Mouse (Mus musculus): ENCODE results near the gene Atxn1. TPM values are rescaled to one million over a fixed set of nuclear protein-coding genes. Genes with fewer than 3 reads are reported as not detected.

The Atxn1 gene
- 13.1 and 19.8 TPM in 2 replicates for total RNA-seq (2017)

DNA sequence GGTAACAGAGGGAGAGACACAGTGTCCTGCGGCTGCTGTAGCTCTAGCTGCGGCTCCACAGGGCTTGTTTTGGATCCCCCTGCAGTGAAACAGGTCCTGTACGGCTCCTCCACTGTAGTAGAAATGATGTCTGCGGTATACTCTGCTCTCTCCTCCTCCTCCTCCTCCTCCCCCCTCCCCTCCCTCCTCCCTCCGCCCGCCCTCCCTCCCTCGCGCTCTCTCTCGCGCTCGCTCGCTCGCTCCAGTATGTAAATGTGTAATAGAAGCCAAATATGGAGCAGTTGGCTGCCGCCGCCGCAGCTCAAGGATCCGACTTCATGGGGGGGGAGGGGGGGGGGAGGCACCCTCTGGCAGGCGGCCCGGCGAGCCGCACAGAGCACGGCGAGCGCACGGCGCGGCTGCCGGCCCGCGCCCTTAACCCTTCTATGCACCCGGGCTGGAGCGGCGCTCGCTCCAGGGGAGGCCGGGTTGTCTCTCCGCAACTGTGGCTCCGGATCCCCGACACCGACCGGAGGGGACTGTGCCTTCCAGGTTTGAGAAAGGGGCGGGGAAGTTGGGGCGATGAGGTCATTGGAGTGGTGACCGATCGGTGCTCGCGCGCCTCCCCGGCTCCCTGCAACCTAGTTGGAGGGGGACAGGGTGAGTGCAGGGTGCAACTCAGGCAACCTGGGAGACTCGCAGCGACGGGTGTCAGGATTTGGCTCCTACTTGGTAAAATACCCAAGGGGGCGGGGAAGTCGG is at the start of gene Atxn1:
Gene Atxn1, minus strand, starts transcription at position 156 of the 741 bp plus-strand sequence.
- peak; percentile 51 to 64 for ATAC-seq (replicated peaks in 1 of 2; ENCODE audit: insufficient read depth in 1 of 2, low FRiP score in 2 of 2, low TSS enrichment in 1 of 2, low read depth in 1 of 2, poor library complexity in 2 of 2, severe bottlenecking in 2 of 2)

- ATAC-seq (replicated peaks in 1 of 2; ENCODE audit: insufficient read depth in 1 of 2, low FRiP score in 2 of 2, low TSS enrichment in 1 of 2, low read depth in 1 of 2, poor library complexity in 2 of 2, severe bottlenecking in 2 of 2) = no peak
These were observed 46.4 kb upstream of the Atxn1 start for GRCm38 (mm10) chr13:46011232-46011631.

- ATAC-seq (replicated peaks in 1 of 2; ENCODE audit: insufficient read depth in 1 of 2, low FRiP score in 2 of 2, low TSS enrichment in 1 of 2, low read depth in 1 of 2, poor library complexity in 2 of 2, severe bottlenecking in 2 of 2) = no peak
These were observed 45.3 kb upstream of the Atxn1 start for GRCm38 (mm10) chr13:46010075-46010474.

DNA sequence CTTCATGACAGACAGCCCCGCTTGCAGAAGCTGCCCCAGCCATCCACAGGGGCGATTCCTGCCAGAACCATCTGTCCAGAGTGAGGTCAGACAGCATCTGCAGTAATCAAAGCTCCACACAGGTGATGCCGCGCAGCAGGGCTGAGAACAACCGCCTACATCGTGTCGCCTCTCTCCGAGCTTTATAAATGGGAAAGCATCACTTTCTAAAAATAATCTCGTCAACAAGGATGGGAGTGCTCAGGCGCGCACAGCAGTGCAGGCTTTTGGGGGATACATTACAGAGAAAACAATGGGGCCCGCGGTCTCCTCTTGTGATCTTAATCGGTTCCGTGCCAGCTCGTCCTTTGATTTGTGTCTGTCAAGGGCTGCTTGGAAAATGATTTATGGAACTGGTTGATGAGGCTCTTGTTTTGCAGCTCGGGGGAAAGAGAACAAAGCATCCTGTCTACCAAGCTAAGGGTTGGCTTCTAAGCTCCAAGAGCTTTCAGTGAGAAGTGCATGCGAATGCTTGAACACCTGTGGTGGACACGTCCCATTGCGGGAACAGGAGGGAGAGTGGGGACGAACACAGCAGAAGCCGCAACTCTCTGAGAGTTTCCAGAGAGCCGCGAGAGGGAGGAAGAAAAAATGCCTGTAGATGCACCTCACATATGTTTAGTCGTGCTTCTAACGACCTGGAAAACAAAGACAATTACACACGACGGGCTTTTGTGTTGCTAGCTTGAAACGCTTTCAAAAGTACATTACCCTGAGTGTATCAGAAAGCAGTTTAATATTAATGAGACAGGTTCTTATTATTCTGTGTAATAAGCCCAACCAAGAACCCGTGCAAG is 44.2 kb upstream of the Atxn1 start:
- no peak for ATAC-seq (replicated peaks in 1 of 2; ENCODE audit: insufficient read depth in 1 of 2, low FRiP score in 2 of 2, low TSS enrichment in 1 of 2, low read depth in 1 of 2, poor library complexity in 2 of 2, severe bottlenecking in 2 of 2)

DNA sequence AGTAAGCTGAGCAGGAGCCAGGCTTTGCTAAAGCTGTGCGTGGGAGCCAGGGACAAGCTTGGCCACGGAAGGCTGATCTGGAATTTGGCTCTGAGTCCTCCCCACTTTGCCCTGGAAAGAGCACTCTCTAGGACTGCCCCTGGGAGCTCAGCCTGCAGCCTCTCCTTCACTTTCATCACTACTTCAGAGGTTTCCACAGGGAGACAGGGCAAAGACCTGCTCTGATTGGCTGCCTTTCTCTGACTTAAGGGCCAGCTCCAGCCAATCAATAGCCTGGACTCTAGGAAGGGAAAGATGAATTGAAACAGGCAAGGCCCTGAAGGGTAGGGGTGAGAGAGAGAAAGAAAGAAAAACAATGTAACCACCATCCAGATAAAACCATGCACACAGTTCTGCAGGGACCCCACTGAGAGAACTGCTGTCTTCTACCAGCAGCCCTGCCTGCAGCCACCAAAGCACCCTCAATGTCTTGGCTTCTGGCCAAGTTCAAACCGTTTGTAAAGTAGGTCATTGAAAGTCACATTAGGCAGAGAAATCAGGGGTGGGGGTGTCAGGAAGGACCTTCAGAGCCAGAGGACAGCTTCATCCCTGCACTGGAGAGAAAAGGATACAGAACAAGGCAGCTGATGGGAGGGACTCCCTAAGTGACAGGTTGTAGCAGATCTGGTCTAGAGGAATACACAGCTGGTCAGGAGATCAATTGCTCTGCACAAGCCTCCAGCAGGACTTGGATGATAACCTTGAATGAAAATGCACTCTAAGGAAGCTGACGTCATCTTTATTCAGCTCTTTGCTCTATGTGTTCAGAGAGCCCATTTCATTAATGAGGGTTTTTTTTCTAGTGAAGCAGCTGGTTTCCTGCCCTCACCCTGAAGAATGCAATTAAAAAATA is 41.6 kb upstream of the Atxn1 start:
- ATAC-seq (replicated peaks in 1 of 2; ENCODE audit: insufficient read depth in 1 of 2, low FRiP score in 2 of 2, low TSS enrichment in 1 of 2, low read depth in 1 of 2, poor library complexity in 2 of 2, severe bottlenecking in 2 of 2) = no peak

DNA sequence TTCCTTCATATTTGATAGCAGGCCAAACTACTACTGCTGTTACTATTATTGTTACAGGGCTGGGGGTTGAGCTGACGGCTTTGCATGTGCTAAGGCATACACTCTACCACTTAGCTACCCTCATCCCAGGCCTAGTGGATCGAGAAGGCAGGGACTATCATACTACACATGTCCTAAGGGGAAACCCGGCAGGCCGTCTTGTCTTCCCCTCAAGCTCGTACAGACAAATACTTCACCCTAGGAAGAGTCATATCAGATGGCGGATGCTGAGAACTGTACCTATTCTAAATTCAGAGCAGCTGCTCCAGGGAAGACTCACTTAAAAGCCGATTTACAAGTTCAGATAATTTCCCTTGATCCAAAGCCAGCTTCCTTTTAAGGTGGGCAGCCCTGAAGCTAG is 40.8 kb upstream of the Atxn1 start:
- no peak for ATAC-seq (replicated peaks in 1 of 2; ENCODE audit: insufficient read depth in 1 of 2, low FRiP score in 2 of 2, low TSS enrichment in 1 of 2, low read depth in 1 of 2, poor library complexity in 2 of 2, severe bottlenecking in 2 of 2)

DNA sequence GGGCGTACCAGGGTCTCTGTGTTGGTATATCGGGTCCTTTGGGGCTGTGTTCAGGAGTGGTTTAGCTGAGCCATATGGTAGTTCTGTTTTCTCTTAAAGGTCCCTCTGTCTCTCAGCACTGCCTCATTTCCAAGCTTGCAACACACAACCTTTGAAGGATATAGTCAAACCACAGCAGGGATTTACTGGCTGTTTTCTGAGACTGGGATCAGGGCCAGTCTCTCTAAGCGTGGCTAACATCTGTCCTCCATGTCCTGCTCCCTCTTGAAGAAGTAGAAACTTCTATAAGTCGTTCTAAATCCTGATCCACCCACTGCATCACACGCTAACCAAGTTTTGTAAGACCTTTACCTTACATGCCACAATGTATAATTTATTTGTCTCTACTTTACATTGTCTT is 36.5 kb upstream of the Atxn1 start:
- no peak for ATAC-seq (replicated peaks in 1 of 2; ENCODE audit: insufficient read depth in 1 of 2, low FRiP score in 2 of 2, low TSS enrichment in 1 of 2, low read depth in 1 of 2, poor library complexity in 2 of 2, severe bottlenecking in 2 of 2)

DNA sequence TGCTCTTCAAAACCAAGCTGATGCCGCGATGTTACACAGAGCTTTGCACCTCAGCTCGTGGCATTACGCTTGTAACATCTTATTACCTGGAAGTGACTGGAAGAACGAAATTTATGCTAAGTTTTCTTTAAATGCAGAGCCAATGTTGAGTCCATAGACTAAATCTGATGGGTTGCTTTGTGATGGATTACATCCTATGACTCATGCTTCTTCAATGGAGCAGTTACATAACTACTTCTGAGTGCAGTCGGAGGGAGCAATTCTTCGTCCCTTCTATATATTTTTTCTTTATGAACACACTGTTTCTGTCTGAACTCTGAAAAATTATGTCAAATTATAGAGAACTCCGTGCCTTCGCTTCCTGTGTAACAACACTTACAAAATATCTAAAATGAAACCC is 28.1 kb upstream of the Atxn1 start:
- ATAC-seq (replicated peaks in 1 of 2; ENCODE audit: insufficient read depth in 1 of 2, low FRiP score in 2 of 2, low TSS enrichment in 1 of 2, low read depth in 1 of 2, poor library complexity in 2 of 2, severe bottlenecking in 2 of 2) = no peak

DNA sequence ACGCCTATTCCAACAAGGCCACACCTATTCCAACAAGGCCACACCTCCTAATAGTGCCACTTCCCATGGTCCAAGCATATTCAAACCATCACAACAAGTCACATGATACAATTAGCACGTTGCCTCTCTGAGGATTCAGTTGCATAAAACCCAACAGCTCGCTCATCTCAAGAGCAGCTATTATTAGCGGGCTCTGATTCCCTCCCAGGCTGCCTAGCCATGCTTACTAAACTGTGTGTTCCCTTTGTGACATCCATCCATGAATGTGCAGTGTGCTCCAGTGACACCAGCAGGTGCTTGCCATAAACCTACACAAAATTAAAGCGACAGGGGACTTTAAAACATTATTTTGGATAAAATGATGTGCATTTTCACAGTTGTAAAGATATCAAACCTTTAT is 25.7 kb upstream of the Atxn1 start:
- ATAC-seq (replicated peaks in 1 of 2; ENCODE audit: insufficient read depth in 1 of 2, low FRiP score in 2 of 2, low TSS enrichment in 1 of 2, low read depth in 1 of 2, poor library complexity in 2 of 2, severe bottlenecking in 2 of 2) = no peak

GRCm38 (mm10) chr13:45979246-45979645 is 14.4 kb upstream of the Atxn1 start:
- no peak for ATAC-seq (replicated peaks in 1 of 2; ENCODE audit: insufficient read depth in 1 of 2, low FRiP score in 2 of 2, low TSS enrichment in 1 of 2, low read depth in 1 of 2, poor library complexity in 2 of 2, severe bottlenecking in 2 of 2)

DNA sequence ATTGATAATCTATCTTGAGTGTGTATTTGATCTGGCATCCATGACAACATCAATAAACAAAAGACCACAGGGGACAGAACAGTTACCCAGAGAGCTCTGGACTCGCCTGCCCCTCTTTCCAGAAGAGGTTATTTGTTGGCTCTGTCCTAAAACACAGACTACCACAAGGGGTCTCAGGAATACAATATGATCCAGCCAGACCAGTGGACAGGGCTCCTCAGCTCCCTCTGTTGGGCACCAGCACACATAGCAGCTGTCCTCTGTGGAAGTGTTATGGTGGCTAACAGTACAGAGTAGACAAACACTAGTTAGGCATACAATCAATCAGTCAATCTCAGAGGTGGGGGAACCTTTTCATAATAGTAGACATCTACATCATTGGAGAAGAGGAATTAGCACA is 12.1 kb upstream of the Atxn1 start:
- ATAC-seq (replicated peaks in 1 of 2; ENCODE audit: insufficient read depth in 1 of 2, low FRiP score in 2 of 2, low TSS enrichment in 1 of 2, low read depth in 1 of 2, poor library complexity in 2 of 2, severe bottlenecking in 2 of 2) = peak; percentile 94 to 99

GRCm38 (mm10) chr13:45974651-45975050 is 9.8 kb upstream of the Atxn1 start:
- ATAC-seq (replicated peaks in 1 of 2; ENCODE audit: insufficient read depth in 1 of 2, low FRiP score in 2 of 2, low TSS enrichment in 1 of 2, low read depth in 1 of 2, poor library complexity in 2 of 2, severe bottlenecking in 2 of 2) = no peak

DNA sequence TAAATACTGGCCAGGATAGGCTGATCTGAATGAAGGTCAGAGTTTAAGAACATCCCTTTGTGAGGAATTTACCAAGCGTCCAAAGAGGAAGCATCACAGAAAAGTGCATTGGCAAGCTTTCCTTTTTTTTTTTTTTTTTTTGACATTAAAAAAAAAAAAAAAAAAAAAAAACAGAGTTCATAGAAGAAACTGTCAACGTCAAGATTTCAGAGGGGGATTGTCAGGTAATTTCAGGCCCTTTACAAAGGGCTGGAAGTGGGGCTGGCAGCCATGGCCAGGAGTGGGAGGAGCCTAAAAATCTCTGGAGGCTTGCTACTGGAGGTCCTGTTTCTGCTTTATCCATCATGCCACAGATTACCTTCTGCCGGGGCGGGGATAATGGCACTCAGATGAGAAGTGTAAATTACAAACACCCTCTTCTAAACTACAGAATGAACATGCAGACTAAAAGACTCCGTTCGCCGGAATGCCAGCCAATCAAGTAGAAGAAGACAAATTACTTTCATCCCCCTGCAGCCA is 9.2 kb upstream of the Atxn1 start:
- no peak for ATAC-seq (replicated peaks in 1 of 2; ENCODE audit: insufficient read depth in 1 of 2, low FRiP score in 2 of 2, low TSS enrichment in 1 of 2, low read depth in 1 of 2, poor library complexity in 2 of 2, severe bottlenecking in 2 of 2)

GRCm38 (mm10) chr13:45970920-45971536 is 6.2 kb upstream of the Atxn1 start:
- peak; percentile 76 for ATAC-seq (replicated peaks in 1 of 2; ENCODE audit: insufficient read depth in 1 of 2, low FRiP score in 2 of 2, low TSS enrichment in 1 of 2, low read depth in 1 of 2, poor library complexity in 2 of 2, severe bottlenecking in 2 of 2)

DNA sequence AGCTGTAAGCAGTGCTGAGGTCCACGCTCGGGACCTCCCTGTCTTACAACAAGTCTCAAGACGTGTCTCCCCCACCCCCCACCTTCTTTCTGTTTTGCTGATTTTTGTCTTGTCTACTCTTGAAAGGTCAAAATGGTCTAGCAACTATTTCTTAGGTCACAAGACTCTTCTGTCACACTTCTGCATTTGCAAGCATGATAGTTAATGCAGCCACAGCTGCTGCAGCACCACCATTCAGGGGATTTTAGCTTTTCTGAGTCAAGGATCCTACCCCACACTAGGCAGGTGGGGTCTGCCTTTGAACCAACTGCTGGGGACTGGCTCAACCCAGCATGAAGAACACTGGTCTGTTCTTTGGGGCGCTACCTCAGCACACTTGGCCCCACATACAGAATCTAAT is 3.4 kb upstream of the Atxn1 start:
- ATAC-seq (replicated peaks in 1 of 2; ENCODE audit: insufficient read depth in 1 of 2, low FRiP score in 2 of 2, low TSS enrichment in 1 of 2, low read depth in 1 of 2, poor library complexity in 2 of 2, severe bottlenecking in 2 of 2) = no peak

DNA sequence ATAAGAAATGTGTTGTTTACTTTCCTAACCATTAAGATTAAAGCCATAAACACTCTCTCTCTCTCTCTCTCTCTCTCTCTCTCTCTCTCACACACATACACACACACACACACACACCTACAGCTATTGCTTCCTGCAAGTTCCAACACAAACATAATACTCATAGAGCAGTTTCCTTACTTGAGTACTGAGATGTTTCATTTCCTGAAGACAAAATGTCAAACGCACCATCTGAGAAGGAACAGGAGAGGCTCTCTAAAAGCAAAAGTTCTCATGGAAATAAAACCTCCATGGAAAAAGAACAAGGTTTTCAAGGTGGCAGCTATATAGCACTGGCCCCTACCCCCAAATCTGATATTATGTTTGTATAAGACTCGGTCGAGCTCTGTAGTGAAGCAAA is 2.6 kb upstream of the Atxn1 start:
- no peak for ATAC-seq (replicated peaks in 1 of 2; ENCODE audit: insufficient read depth in 1 of 2, low FRiP score in 2 of 2, low TSS enrichment in 1 of 2, low read depth in 1 of 2, poor library complexity in 2 of 2, severe bottlenecking in 2 of 2)

GRCm38 (mm10) chr13:45966586-45966985 is 1.8 kb upstream of the Atxn1 start:
- ATAC-seq (replicated peaks in 1 of 2; ENCODE audit: insufficient read depth in 1 of 2, low FRiP score in 2 of 2, low TSS enrichment in 1 of 2, low read depth in 1 of 2, poor library complexity in 2 of 2, severe bottlenecking in 2 of 2) = 0 out of 4 replicates have a peak, but pooled peaks of 1 of the 2 experiments have one; percentile 19

Measured in hematopoietic stem cell, adult 5-6 weeks (primary cell).